Mouse (Mus musculus) heart, adult 2 months (tissue): ENCODE data around the gene Pgc.

ENCODE experiments used
- CTCF ChIP-seq: fragments of 200-600 bp; IDR thresholded peaks from 2 replicates; pipeline ENCODE4 v1.8.1; 2022; ENCODE audit warnings: antibody characterized with exemption, mild to moderate bottlenecking, moderate library complexity
- EP300 ChIP-seq: fragments of 200-500 bp; IDR thresholded peaks from 2 replicates; pipeline ENCODE4 v1.6.1; 2011; ENCODE audit warnings: low read depth, low read length, control low read depth; ENCODE audit not compliant: insufficient read depth
- POLR2A ChIP-seq: fragments of 200-500 bp; IDR thresholded peaks from 2 replicates; pipeline ENCODE4 v1.6.1; 2011; ENCODE audit warnings: mild to moderate bottlenecking, low read depth, low read length, control low read depth; ENCODE audit not compliant: insufficient read depth

- no peak for TF ChIP-seq EP300
- no peak for TF ChIP-seq CTCF
- TF ChIP-seq POLR2A, result no peak
Measured at GRCm38 (mm10) chr17:47715037-47715436, 11.6 kb upstream of the Pgc start.
